Comparison of ENCODE assay signal across 9 mouse cellular contexts in genomic region chr2:69585191-69585885, GRCm38 (mm10). TPM values are rescaled to one million over a fixed set of nuclear protein-coding genes. Genes with fewer than 3 reads are reported as not detected.
A peak's percentile ranks its signal among the peaks of the same experiment; 100 is the strongest.
DNase-seq lines count a peak whose midpoint lies in the region; ATAC-seq lines count a peak whose summit lies in the region.
"Had no signal": no experiment of that assay in that cellular context is flagged by ENCODE, and none has a peak within 500 bp of the region (broad histone marks: within the 10 kb centered on the region; RNA-seq: fewer than 3 reads in every experiment).

No protein-coding gene starts in this region.

- no peak for DNase-seq in frontal cortex, postnatal 14 days (ENCODE audit: low spot score in 2 of 2)
- DNase-seq in urinary bladder, postnatal 25 days (ENCODE audit: low spot score) = peak; percentile 3
- DNase-seq in urinary bladder, postnatal 4 days (ENCODE audit: low spot score in 2 of 2) = no peak
- DNase-seq in hindbrain, embryonic 14.5 days (ENCODE audit: low spot score) = peak; percentile 36
- DNase-seq in adipocyte (ENCODE audit: low spot score) = no peak
- DNase-seq in layer of hippocampus, adult 9-11 months = no peak

- peak overlapping the region; percentile 59 for H3K9ac ChIP-seq in hindbrain, embryonic 14.5 days
- peak overlapping the region; percentile 67 for H3K9ac ChIP-seq in midbrain, embryonic 12.5 days (replicated peaks)

- 0 out of 2 replicates have a peak overlapping the region, but pooled peaks have one; percentile 10 for H3K27ac ChIP-seq in hindbrain, embryonic 14.5 days
- peak overlapping the region; percentile 72 for H3K27ac ChIP-seq in midbrain, embryonic 12.5 days (replicated peaks)

- H3K4me2 ChIP-seq in hindbrain, embryonic 14.5 days (replicated peaks) = peak overlapping the region; percentile 94
- H3K4me2 ChIP-seq in midbrain, embryonic 12.5 days (replicated peaks) = peak overlapping the region; percentile 72

- H3K4me3 ChIP-seq in hindbrain, embryonic 14.5 days (replicated peaks; ENCODE audit: low read length) = peak overlapping the region; percentile 57
- H3K4me3 ChIP-seq in midbrain, embryonic 12.5 days = peak overlapping the region; percentile 58

- peaks cover 39% of the 10 kb centered on the region for H3K27me3 ChIP-seq in hindbrain, embryonic 14.5 days (ENCODE audit: control insufficient read depth, insufficient read depth, low read length)
- H3K27me3 ChIP-seq in midbrain, embryonic 12.5 days = peaks cover 68% of the 10 kb centered on the region

- peaks cover 13% of the 10 kb centered on the region; the same call in 1 of the 2 replicates for H3K4me1 ChIP-seq in hindbrain, embryonic 14.5 days (replicated peaks; ENCODE audit: control insufficient read depth, insufficient read depth, low read length)
- H3K4me1 ChIP-seq in midbrain, embryonic 12.5 days = peaks cover 38% of the 10 kb centered on the region

- no peaks in the 10 kb centered on the region for H3K9me3 ChIP-seq in hindbrain, embryonic 14.5 days (ENCODE audit: control insufficient read depth, low read length)
- H3K9me3 ChIP-seq in midbrain, embryonic 12.5 days = no peaks in the 10 kb centered on the region
- H3K9me3 ChIP-seq: G1E had no signal

- H3K36me3 ChIP-seq in hindbrain, embryonic 14.5 days (replicated peaks; ENCODE audit: control insufficient read depth, insufficient read depth) = no peaks in the 10 kb centered on the region
- no peaks in the 10 kb centered on the region for H3K36me3 ChIP-seq in midbrain, embryonic 12.5 days
- H3K36me3 ChIP-seq: G1E had no signal

- ATAC-seq in frontal cortex, adult (ENCODE audit: low TSS enrichment) = peak; percentile 27; the same call in 1 of the 2 replicates
- ATAC-seq in hindbrain, embryonic 14.5 days (ENCODE audit: low FRiP score) = peak; percentile 65
- peak; percentile 36 for ATAC-seq in midbrain, embryonic 12.5 days (ENCODE audit: low FRiP score, low read depth)

- under 1% methylated on average over 61 of the region's 61 CpGs for WGBS in hindbrain, embryonic 14.5 days
- WGBS in midbrain, embryonic 12.5 days = under 1% methylated on average over 61 of the region's 61 CpGs

RNA-seq across cellular contexts. Expression of gene Lrp2, which starts 0.5 kb away (rescaled TPM):
- 1.1 and 1.7 TPM in 2 replicates for polyA plus RNA-seq in hindbrain, embryonic 14.5 days (2014; fragmentation: Nextera tagmentation; extraction: Ambion mirVana)
- 5.7 and 6.9 TPM in 2 replicates for polyA plus RNA-seq in midbrain, embryonic 12.5 days (2016; fragmentation: Nextera tagmentation; extraction: Ambion mirVana)
- polyA plus RNA-seq: G1E had no signal

Comparison
In these comparisons a context has a peak if more than half of its experiments do, and no peak if none do; other contexts are left out.
1. DNase-seq: peak in urinary bladder, postnatal 25 days (single experiment) and hindbrain, embryonic 14.5 days (single experiment); none in frontal cortex, postnatal 14 days (0 of 2), urinary bladder, postnatal 4 days (0 of 2), adipocyte (single experiment) and layer of hippocampus, adult 9-11 months (single experiment).
2. Peak in every context shown above with its lines, with median percentiles within 50 percentile points of each other: ATAC-seq.